Mouse (Mus musculus): Measurements from ENCODE around the gene Cog5. TPM values are rescaled to one million over a fixed set of nuclear protein-coding genes. Genes with fewer than 3 reads are reported as not detected.

Gene Cog5
- polyA plus RNA-seq, 1 experiment from 2014 or later: 7.6 TPM

DNA sequence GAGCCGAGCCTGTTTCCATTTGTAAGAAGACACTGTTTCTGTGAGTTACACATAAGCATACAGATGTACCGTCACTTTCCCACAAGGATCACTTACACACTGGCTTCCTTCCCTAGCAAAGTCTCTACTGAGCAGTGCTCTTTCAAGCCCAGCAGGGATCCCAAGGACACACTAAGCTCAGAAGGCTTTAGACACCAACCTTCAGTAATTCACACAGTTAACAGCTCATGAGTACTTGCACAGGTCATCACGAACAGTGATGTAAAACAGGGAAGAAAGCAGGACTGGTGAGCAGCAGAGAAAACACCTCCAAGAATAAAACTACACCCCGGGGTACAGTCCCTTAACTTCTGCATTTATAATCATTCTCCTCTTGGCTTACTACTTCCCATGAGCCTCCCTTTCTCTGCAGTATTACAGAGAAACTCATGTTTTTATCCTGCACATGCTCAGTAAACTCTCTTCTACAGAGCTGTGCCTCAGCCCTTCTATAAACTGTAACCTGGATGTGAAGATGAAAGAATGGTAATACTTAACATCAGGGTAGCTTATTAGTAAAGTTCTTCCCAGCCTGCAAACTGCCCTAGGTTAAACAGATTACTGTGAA is 283.8 kb downstream of the Cog5 start:
- WGBS (ENCODE audit: insufficient replicate concordance): 80% methylated on average over 4 of the region's 4 CpGs
- H3K4me3 ChIP-seq (ENCODE audit: low read depth, low read length): no peak overlapping the region
- no peak overlapping the region for H3K9ac ChIP-seq (ENCODE audit: low read depth, low read length)
- no peak for ATAC-seq (ENCODE audit: low read depth)
- no peaks in the 10 kb centered on the region for H3K9me3 ChIP-seq (replicated peaks; ENCODE audit: control insufficient read depth, low read length)
- H3K4me1 ChIP-seq (ENCODE audit: control insufficient read depth, low read depth, low read length): peaks cover 9% of the 10 kb centered on the region
- peaks cover 59% of the 10 kb centered on the region for H3K36me3 ChIP-seq (ENCODE audit: control insufficient read depth, insufficient read depth)
- H3K27ac ChIP-seq (ENCODE audit: low read length): no peak overlapping the region
- H3K4me2 ChIP-seq (ENCODE audit: low read depth, low read length): no peak overlapping the region
- no peaks in the 10 kb centered on the region for H3K27me3 ChIP-seq (ENCODE audit: control insufficient read depth, insufficient read depth, low read depth, low read length)

DNA sequence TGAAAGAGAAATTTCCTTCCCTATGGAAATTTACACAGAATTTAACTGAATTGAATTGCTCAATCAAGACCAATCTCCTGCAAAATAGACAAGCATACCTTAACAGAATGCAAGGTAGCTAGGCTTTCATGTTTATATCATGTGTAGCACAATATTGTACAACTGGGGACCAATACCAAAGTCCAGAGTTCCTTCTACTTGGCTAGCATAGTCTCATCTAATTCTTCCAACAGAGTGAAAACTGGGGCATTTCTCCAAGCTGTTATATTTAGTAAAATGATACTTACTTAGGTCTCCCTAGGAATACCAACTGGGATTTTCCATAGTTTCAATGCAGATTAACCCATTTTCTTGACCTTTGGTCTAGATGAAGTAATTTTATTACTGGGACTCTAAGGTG is 284.4 kb downstream of the Cog5 start:
- no peaks in the 10 kb centered on the region for H3K27me3 ChIP-seq (ENCODE audit: control insufficient read depth, insufficient read depth, low read depth, low read length)
- H3K9me3 ChIP-seq (replicated peaks; ENCODE audit: control insufficient read depth, low read length): no peaks in the 10 kb centered on the region
- H3K4me3 ChIP-seq (ENCODE audit: low read depth, low read length): no peak overlapping the region
- no peak overlapping the region for H3K4me2 ChIP-seq (ENCODE audit: low read depth, low read length)
- no peak overlapping the region for H3K9ac ChIP-seq (ENCODE audit: low read depth, low read length)
- no peak for ATAC-seq (ENCODE audit: low read depth)
- peaks cover 57% of the 10 kb centered on the region for H3K36me3 ChIP-seq (ENCODE audit: control insufficient read depth, insufficient read depth)
- peaks cover 15% of the 10 kb centered on the region for H3K4me1 ChIP-seq (ENCODE audit: control insufficient read depth, low read depth, low read length)
- no peak overlapping the region for H3K27ac ChIP-seq (ENCODE audit: low read length)

DNA sequence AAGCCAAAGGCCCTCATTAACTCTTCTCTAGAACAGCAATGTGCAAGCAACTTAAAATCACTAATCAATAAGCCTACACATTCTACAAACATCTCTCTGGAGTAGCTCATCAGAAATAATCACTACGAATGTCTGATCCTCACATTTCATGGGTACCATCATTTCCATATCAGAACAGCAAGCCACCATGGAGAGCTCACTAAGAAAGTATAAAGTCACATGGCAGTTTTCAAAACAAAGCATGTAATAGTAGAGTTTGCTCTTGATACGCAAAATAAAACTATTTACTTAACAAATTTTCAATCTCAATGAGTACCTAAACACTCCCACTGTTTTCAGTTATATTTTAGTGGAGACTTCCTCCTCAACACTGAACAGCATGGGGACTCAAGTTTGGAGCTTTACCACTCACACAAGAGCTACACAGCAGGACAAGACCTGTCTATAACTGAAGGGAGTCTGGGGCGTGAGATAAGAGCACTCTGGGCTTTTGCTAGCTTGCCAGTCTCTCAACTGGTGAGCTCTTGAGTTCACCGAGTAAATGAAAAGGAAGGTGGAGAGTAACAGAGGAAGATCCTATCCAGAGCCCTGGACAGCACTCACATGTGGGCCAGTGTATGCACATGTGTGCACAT is 288.5 kb downstream of the Cog5 start:
- no peak overlapping the region for H3K4me3 ChIP-seq (ENCODE audit: low read depth, low read length)
- H3K9ac ChIP-seq (ENCODE audit: low read depth, low read length): no peak overlapping the region
- peak overlapping the region; percentile 23; the same call in 1 of the 2 replicates for H3K27ac ChIP-seq (ENCODE audit: low read length)
- no peaks in the 10 kb centered on the region for H3K9me3 ChIP-seq (replicated peaks; ENCODE audit: control insufficient read depth, low read length)
- H3K4me1 ChIP-seq (ENCODE audit: control insufficient read depth, low read depth, low read length): peaks cover 29% of the 10 kb centered on the region
- no peaks in the 10 kb centered on the region for H3K27me3 ChIP-seq (ENCODE audit: control insufficient read depth, insufficient read depth, low read depth, low read length)
- peaks cover 28% of the 10 kb centered on the region for H3K36me3 ChIP-seq (ENCODE audit: control insufficient read depth, insufficient read depth)
- peak; percentile 89 for ATAC-seq (ENCODE audit: low read depth)
- WGBS (ENCODE audit: insufficient replicate concordance): 38% methylated on average over 4 of the region's 4 CpGs
- 0 out of 2 replicates have a peak overlapping the region, but pooled peaks have one; percentile 2 for H3K4me2 ChIP-seq (ENCODE audit: low read depth, low read length)

DNA sequence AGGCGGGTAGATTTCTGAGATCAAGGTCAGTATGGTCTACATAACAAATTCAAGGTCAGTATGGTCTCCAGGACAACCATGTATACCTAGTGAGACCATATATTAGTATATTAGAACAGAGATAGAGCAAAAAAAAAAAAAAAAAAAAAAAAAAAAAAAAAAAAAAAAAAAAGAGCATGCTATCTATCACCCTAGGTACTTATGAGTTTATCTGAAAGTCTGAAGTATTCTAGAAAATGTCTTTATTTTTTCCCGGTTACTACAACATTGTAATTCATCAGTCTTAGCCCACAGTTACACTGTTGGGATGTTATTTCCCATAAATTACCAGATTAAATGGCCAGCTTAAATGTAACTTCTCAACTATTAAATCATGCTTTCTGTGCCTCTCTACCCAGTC is 289.7 kb downstream of the Cog5 start:
- Histone ChIP-seq H3K36me3 (ENCODE audit: control insufficient read depth, insufficient read depth) (peaks cover 20% of the 10 kb centered on the region), H3K4me3 (ENCODE audit: low read depth, low read length) (no peak overlapping the region), H3K9ac (ENCODE audit: low read depth, low read length) (no peak overlapping the region), H3K4me1 (ENCODE audit: control insufficient read depth, low read depth, low read length) (peaks cover 29% of the 10 kb centered on the region), H3K9me3 (replicated peaks; ENCODE audit: control insufficient read depth, low read length) (no peaks in the 10 kb centered on the region), H3K27me3 (ENCODE audit: control insufficient read depth, insufficient read depth, low read depth, low read length) (no peaks in the 10 kb centered on the region), H3K4me2 (ENCODE audit: low read depth, low read length) (no peak overlapping the region), H3K27ac (ENCODE audit: low read length) (no peak overlapping the region; the same call in 1 of the 2 replicates)
- 60% methylated on average over 2 of the region's 2 CpGs for WGBS (ENCODE audit: insufficient replicate concordance)
- no peak for ATAC-seq (ENCODE audit: low read depth)

DNA sequence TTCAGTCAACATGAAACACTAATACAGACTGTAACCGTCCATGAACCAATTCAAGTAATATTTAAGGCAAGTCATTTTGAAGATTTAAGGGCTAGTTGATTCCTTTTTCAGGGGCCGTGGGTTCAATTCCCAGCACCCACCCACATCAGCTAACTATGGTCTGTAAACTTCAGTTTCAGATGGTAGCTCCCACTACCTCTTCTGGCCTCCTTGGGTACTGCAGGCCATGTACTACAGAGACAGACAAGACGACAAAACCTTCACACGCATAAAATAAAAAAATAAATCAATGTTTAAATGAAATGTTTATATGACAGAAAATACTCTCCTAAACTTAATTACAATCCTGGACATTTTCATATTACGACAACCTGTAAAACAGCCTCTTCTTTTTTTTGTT is 292.8 kb downstream of the Cog5 start:
- peak overlapping the region; percentile 79; the same call in 1 of the 2 replicates for H3K4me2 ChIP-seq (ENCODE audit: low read depth, low read length)
- H3K27me3 ChIP-seq (ENCODE audit: control insufficient read depth, insufficient read depth, low read depth, low read length): no peaks in the 10 kb centered on the region
- no peak overlapping the region for H3K27ac ChIP-seq (ENCODE audit: low read length)
- 85% methylated on average over 5 of the region's 5 CpGs for WGBS (ENCODE audit: insufficient replicate concordance)
- H3K4me1 ChIP-seq (ENCODE audit: control insufficient read depth, low read depth, low read length): peaks cover 35% of the 10 kb centered on the region
- ATAC-seq (ENCODE audit: low read depth): no peak
- peaks cover 4% of the 10 kb centered on the region for H3K36me3 ChIP-seq (ENCODE audit: control insufficient read depth, insufficient read depth)
- H3K9me3 ChIP-seq (replicated peaks; ENCODE audit: control insufficient read depth, low read length): no peaks in the 10 kb centered on the region
- no peak overlapping the region for H3K9ac ChIP-seq (ENCODE audit: low read depth, low read length)
- no peak overlapping the region for H3K4me3 ChIP-seq (ENCODE audit: low read depth, low read length)

DNA sequence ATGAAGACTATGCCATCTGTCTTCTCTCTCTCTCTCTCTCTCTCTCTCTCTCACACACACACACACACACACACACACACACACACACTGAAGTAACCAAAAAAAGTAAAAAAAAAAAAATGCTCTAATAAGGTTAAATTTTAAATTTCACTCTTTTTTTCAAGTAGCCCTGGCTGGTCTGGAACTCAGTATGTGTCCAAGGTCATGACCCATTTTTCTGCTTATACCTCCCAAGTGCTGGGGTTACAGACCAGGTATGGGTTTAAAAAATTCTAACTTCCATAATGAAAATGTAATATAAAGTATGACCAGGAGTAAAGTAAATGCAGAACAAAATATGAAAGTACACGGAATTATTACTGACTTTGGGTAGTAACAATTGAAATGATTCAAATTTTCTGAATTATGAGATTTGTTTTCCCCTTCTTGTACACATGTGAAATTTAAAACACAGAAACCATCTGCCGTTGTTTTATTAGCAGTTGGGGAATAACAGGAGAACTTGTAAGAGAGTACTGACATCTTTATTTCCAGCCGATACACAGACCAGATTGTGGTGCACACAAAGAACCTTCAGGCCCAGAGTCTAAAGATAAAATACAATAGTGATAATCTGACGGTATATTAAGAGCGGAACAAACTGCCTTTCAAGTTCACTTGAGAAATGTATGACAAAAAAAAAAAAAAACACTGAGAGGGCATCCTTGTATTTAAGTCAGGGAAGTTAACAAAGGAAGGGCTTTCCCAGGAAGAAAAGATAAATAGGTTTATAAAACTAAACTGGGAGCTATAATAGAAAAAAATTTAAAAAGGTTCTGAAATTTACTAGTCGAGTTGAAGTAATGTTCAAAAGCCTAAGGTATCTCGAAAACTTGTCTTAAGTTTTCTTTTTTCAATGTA is 293.7 kb downstream of the Cog5 start:
- Histone ChIP-seq H3K27me3 (ENCODE audit: control insufficient read depth, insufficient read depth, low read depth, low read length) (no peaks in the 10 kb centered on the region), H3K36me3 (ENCODE audit: control insufficient read depth, insufficient read depth) (no peaks in the 10 kb centered on the region), H3K27ac (ENCODE audit: low read length) (peak overlapping the region; percentile 98), H3K4me3 (ENCODE audit: low read depth, low read length) (peak overlapping the region; percentile 96), H3K9me3 (replicated peaks; ENCODE audit: control insufficient read depth, low read length) (no peaks in the 10 kb centered on the region), H3K9ac (ENCODE audit: low read depth, low read length) (peak overlapping the region; percentile 100), H3K4me1 (ENCODE audit: control insufficient read depth, low read depth, low read length) (peaks cover 27% of the 10 kb centered on the region), H3K4me2 (ENCODE audit: low read depth, low read length) (peak overlapping the region; percentile 79)
- WGBS (ENCODE audit: insufficient replicate concordance): 22% methylated on average over 7 of the region's 7 CpGs
- ATAC-seq (ENCODE audit: low read depth): no peak

DNA sequence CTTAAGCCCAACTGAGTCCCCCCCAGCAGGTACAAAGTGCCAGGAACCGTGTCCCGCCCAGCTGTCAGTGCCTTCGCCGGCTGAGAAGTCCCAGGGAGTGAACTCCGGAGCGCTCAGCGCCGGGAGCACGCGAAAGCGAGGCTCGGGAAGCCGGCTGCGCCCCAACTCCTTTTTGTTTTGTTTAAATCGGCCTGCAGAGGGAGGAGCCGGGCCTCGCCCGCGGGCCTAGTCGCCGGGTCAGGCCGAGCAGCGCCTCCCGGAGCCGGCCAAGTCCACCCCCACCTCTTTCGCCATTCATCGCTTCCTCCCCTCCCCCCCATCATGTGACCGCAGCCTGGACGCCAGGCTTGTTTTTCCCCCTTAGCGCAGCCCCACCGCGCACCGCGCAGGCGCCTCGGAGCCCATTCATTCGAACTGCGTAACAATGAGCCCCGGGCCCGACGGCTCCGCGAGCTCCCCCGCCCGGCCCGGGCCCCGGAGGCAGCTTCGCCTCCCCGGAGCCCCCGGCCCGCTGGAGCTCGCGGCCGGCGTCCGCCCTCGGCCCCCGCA is 294.6 kb downstream of the Cog5 start:
- H3K4me1 ChIP-seq (ENCODE audit: control insufficient read depth, low read depth, low read length): peaks cover 20% of the 10 kb centered on the region
- no peaks in the 10 kb centered on the region for H3K36me3 ChIP-seq (ENCODE audit: control insufficient read depth, insufficient read depth)
- H3K9me3 ChIP-seq (replicated peaks; ENCODE audit: control insufficient read depth, low read length): no peaks in the 10 kb centered on the region
- H3K27me3 ChIP-seq (ENCODE audit: control insufficient read depth, insufficient read depth, low read depth, low read length): no peaks in the 10 kb centered on the region
- peak; percentile 57 for ATAC-seq (ENCODE audit: low read depth)
- H3K9ac ChIP-seq (ENCODE audit: low read depth, low read length): peak overlapping the region; percentile 100
- H3K4me3 ChIP-seq (ENCODE audit: low read depth, low read length): peak overlapping the region; percentile 96
- under 1% methylated on average over 58 of the region's 58 CpGs for WGBS (ENCODE audit: insufficient replicate concordance)
- H3K4me2 ChIP-seq (ENCODE audit: low read depth, low read length): peak overlapping the region; percentile 79
- peak overlapping the region; percentile 98 for H3K27ac ChIP-seq (ENCODE audit: low read length)

DNA sequence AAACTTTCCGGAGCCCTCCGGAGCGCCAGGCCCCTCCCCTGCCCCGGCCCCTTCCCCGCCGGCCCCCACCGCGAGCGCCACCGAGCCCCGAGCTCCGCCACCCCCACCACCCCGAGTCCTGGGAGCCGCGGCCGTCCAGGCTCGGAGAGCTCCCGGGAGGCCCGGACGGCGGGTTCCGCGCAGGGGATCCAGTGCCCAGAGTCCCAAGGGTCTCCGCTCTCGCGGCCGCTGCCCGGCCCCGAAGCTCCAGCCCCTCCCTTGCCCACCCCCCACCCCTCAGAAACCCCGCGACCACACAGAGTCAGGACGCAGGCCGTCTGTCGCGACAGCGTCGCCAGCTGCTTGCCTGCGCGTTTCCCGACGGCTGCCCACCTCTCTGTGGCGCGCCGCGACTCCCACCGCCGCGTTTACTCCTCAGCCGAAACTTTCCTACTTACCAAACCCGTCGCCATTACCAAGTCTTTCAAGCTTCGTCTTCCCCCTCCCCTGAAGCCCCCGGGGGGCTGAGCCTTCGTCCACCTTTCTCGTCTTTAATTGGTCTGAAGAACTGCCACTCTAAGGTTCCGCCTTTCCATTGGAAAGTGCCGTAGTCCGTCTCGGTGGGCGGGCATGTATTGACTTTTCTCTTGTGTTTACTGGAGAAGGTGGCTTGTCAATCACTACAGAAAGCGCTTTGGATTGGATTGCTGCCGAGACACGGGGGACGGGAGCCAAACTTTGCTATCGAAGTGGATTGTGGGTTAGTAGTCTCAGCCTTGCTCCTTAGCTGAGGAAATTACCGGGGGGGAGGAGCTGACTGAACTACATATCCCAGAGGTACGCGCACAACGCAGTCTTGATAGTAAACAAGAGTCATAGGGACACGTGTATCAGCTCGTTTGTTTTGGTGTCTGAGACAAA is 295.3 kb downstream of the Cog5 start, which contains the start of gene Hbp1:
Hbp1 (minus strand) TSS at position 777 of the 900 bp plus-strand sequence.
- H3K27me3 ChIP-seq (ENCODE audit: control insufficient read depth, insufficient read depth, low read depth, low read length): no peaks in the 10 kb centered on the region
- peaks cover 17% of the 10 kb centered on the region for H3K4me1 ChIP-seq (ENCODE audit: control insufficient read depth, low read depth, low read length)
- no peaks in the 10 kb centered on the region for H3K9me3 ChIP-seq (replicated peaks; ENCODE audit: control insufficient read depth, low read length)
- WGBS (ENCODE audit: insufficient replicate concordance): under 1% methylated on average over 53 of the region's 71 CpGs
- peak; percentile 91 for ATAC-seq (ENCODE audit: low read depth)
- H3K36me3 ChIP-seq (ENCODE audit: control insufficient read depth, insufficient read depth): no peaks in the 10 kb centered on the region
- peak within 1 kb of the TSS; percentile 98 for H3K27ac ChIP-seq (ENCODE audit: low read length)
- H3K4me3 ChIP-seq (ENCODE audit: low read depth, low read length): peak within 1 kb of the TSS; percentile 96
- H3K9ac ChIP-seq (ENCODE audit: low read depth, low read length): peak within 1 kb of the TSS; percentile 100
- peak within 1 kb of the TSS; percentile 95 for H3K4me2 ChIP-seq (ENCODE audit: low read depth, low read length)
